Mouse (Mus musculus): ENCODE results near the gene Kcnip2. TPM values are rescaled to one million over a fixed set of nuclear protein-coding genes. Genes with fewer than 3 reads are reported as not detected.
A peak's percentile ranks its signal among the peaks of the same experiment; 100 is the strongest.
"Not testable (repeated sequence)": the region's sequence is repeated elsewhere in the genome, so short reads cannot be mapped to it uniquely, and the experiment has no call there.

Kcnip2 gene
- polyA plus RNA-seq, 1 experiment from 2014 or later, result not detected

DNA sequence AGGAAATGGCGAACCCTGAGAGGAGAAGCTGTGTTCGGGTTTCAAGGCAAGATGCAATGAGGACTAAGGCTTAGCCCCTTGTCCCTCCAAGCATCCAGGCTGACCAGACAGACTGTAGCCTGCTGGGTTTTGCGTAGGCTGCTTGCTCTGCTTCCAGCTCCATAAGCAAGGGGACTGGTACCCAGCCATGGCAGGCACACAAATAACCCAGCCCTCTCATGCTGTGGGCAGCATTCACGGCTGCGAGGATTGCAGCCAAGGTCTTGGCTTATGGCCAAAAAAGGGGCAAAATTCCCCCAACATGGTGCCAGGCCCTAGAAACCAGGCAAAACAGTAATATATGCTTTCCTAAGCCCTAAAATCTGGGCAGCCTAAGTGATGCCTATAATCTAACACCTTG is 6.0 kb upstream of the Kcnip2 start:
- no peaks in the 10 kb centered on the region for H3K79me2 ChIP-seq (ENCODE audit: inconsistent target)
- H3K36me3 ChIP-seq (ENCODE audit: inconsistent target), result no peaks in the 10 kb centered on the region; the same call in 1 of the 2 replicates
- 97% methylated on average over 5 of the region's 5 CpGs for WGBS (ENCODE audit: missing documents)
- no peak overlapping the region for H3K4me3 ChIP-seq (ENCODE audit: inconsistent target)
- no peak overlapping the region for H3K27ac ChIP-seq

- Histone ChIP-seq H3K4me3 (ENCODE audit: inconsistent target) (no peak overlapping the region), H3K79me2 (ENCODE audit: inconsistent target) (no peaks in the 10 kb centered on the region), H3K27ac (no peak overlapping the region), H3K36me3 (ENCODE audit: inconsistent target) (no peaks in the 10 kb centered on the region; the same call in 1 of the 2 replicates)
- WGBS (ENCODE audit: missing documents), result 85% methylated on average over 10 of the region's 11 CpGs
Observed at GRCm38 (mm10) chr19:45817816-45818490, 2.1 kb upstream of the Kcnip2 start.

DNA sequence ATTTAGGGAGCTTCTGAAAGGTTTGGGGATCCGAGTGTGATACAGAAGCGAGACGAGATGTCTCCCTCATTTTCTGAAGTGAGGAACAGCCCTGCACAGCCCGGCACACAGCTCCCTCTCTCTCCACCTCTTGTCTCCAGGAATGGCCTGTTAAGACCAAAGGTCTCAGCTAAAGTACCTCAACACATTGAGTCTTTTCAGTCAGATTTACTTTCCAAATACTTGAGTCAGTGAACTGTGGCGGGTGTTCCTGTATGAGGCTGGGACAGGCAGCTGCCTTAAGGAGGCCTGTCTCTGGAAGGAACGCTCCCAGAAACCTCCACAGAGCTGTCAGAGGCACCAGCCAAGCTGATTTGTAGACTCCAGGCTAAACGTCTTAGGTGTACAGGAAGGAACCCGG is 866 bp upstream of the Kcnip2 start:
- WGBS (ENCODE audit: missing documents), result 87% methylated on average over 8 of the region's 8 CpGs

GRCm38 (mm10) chr19:45815170-45815569 is 691 bp downstream of the Kcnip2 start:
- H3K79me2 ChIP-seq (ENCODE audit: inconsistent target), result no peaks in the 10 kb centered on the region
- H3K4me3 ChIP-seq (ENCODE audit: inconsistent target), result no peak overlapping the region
- H3K27ac ChIP-seq, result no peak overlapping the region
- no peaks in the 10 kb centered on the region; the same call in 1 of the 2 replicates for H3K36me3 ChIP-seq (ENCODE audit: inconsistent target)
- 85% methylated on average over 8 of the region's 10 CpGs for WGBS (ENCODE audit: missing documents)

More for the DNA sequence above, 866 bp upstream of the Kcnip2 start:
- H3K4me3 ChIP-seq (ENCODE audit: inconsistent target), result no peak overlapping the region
- H3K36me3 ChIP-seq (ENCODE audit: inconsistent target), result no peaks in the 10 kb centered on the region; the same call in 1 of the 2 replicates
- no peaks in the 10 kb centered on the region for H3K79me2 ChIP-seq (ENCODE audit: inconsistent target)
- H3K27ac ChIP-seq, result no peak overlapping the region

DNA sequence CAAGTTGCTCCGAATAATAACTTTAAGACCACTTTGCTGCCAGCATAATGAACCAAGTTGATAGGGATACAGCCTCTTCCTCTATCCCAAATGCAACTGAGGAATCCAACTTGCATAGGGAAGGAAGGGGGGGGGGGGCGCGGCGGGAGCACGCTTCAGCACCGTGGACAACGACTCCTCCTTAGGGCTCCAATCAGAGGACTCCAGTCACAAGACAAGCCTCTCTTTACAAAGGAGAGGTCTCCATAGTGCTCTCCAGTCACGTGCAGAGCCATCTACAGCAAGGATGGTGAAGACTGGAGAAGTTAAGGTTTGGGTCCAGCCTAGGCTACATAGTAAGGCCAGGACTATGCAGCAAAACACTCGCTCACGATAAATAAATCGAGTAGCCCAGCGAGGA is 2.1 kb downstream of the Kcnip2 start:
- H3K36me3 ChIP-seq (ENCODE audit: inconsistent target), result no peaks in the 10 kb centered on the region; the same call in 1 of the 2 replicates
- WGBS (ENCODE audit: missing documents), result 37% methylated on average over 11 of the region's 12 CpGs
- H3K4me3 ChIP-seq (ENCODE audit: inconsistent target), result no peak overlapping the region
- H3K27ac ChIP-seq, result no peak overlapping the region
- H3K79me2 ChIP-seq (ENCODE audit: inconsistent target), result no peaks in the 10 kb centered on the region

GRCm38 (mm10) chr19:45813263-45813662 is 2.6 kb downstream of the Kcnip2 start:
- H3K79me2 ChIP-seq (ENCODE audit: inconsistent target), result no peaks in the 10 kb centered on the region
- 7% methylated on average over 11 of the region's 11 CpGs for WGBS (ENCODE audit: missing documents)
- no peaks in the 10 kb centered on the region for H3K36me3 ChIP-seq (ENCODE audit: inconsistent target)
- no peak overlapping the region for H3K27ac ChIP-seq
- H3K4me3 ChIP-seq (ENCODE audit: inconsistent target), result no peak overlapping the region

DNA sequence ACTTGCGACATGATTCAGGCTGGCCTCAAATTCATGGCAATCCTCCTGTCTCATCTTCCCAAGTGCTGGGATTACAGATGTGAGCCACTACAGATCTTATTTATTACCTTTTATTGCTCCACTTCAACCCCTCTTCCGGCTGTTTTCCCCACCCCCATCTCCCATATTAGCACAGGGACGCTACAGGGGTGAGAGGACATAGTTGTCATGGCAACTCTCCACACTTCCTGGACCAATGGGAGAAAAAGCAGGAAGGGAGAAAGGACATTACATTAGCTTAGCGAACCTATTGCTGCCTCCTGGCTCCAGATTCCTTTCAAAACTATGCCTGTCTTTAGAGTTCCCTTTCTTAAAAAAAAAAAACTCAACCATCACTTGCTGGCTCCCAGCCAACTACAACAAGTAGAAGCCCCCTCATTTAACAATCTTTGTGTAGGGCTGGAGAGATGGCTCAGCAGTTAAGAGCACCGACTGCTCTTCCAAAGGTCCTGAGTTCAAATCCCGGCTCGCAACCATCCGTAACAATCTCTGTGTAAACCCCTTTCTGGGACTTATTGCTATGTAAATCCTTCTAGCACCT is 3.1 kb downstream of the Kcnip2 start:
- Histone ChIP-seq H3K27ac (no peak overlapping the region), H3K36me3 (ENCODE audit: inconsistent target) (no peaks in the 10 kb centered on the region), H3K79me2 (ENCODE audit: inconsistent target) (no peaks in the 10 kb centered on the region), H3K4me3 (ENCODE audit: inconsistent target) (peak overlapping the region; percentile 26)
- 19% methylated on average over 7 of the region's 8 CpGs for WGBS (ENCODE audit: missing documents)

- Histone ChIP-seq H3K36me3 (ENCODE audit: inconsistent target) (no peaks in the 10 kb centered on the region), H3K79me2 (ENCODE audit: inconsistent target) (no peaks in the 10 kb centered on the region), H3K27ac (no peak overlapping the region), H3K4me3 (ENCODE audit: inconsistent target) (peak overlapping the region; percentile 26)
- under 1% methylated on average over 16 of the region's 16 CpGs for WGBS (ENCODE audit: missing documents)
Observed at GRCm38 (mm10) chr19:45812115-45812514, 3.7 kb downstream of the Kcnip2 start.

GRCm38 (mm10) chr19:45811028-45811674 is 4.7 kb downstream of the Kcnip2 start:
- no peak overlapping the region for H3K27ac ChIP-seq
- no peaks in the 10 kb centered on the region for H3K79me2 ChIP-seq (ENCODE audit: inconsistent target)
- no peaks in the 10 kb centered on the region for H3K36me3 ChIP-seq (ENCODE audit: inconsistent target)
- no peak overlapping the region for H3K4me3 ChIP-seq (ENCODE audit: inconsistent target)
- WGBS (ENCODE audit: missing documents), result 86% methylated on average over 12 of the region's 12 CpGs

- WGBS (ENCODE audit: missing documents), result 73% methylated on average over 4 of the region's 4 CpGs
- H3K36me3 ChIP-seq (ENCODE audit: inconsistent target), result no peaks in the 10 kb centered on the region
- H3K79me2 ChIP-seq (ENCODE audit: inconsistent target), result no peaks in the 10 kb centered on the region
- H3K4me3 ChIP-seq (ENCODE audit: inconsistent target), result no peak overlapping the region
- H3K27ac ChIP-seq, result no peak overlapping the region
Observed at GRCm38 (mm10) chr19:45807732-45808131, 8.1 kb downstream of the Kcnip2 start.

DNA sequence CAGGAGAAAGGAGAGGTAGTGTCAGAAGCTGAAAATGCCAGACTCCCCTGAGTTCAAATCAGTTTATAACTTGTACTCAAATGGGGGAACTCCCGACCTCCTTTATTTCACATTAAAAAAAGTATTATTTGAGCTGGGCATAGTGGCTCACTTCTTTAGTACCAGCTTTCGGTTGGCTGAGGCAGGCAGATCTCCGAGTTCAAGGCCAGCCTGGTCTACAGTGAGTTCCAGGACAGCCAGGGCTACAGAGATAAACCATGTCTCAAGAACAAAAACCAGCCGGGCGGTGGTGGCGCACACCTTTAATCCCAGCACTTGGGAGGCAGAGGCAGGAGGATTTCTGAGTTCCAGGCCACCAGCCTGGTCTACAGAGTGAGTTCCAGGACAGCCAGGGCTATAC is 10.0 kb downstream of the Kcnip2 start:
- 91% methylated on average over 6 of the region's 6 CpGs for WGBS (ENCODE audit: missing documents)
- not testable (repeated sequence) for H3K27ac ChIP-seq; H3K36me3 ChIP-seq (ENCODE audit: inconsistent target); H3K4me3 ChIP-seq (ENCODE audit: inconsistent target); H3K79me2 ChIP-seq (ENCODE audit: inconsistent target)

DNA sequence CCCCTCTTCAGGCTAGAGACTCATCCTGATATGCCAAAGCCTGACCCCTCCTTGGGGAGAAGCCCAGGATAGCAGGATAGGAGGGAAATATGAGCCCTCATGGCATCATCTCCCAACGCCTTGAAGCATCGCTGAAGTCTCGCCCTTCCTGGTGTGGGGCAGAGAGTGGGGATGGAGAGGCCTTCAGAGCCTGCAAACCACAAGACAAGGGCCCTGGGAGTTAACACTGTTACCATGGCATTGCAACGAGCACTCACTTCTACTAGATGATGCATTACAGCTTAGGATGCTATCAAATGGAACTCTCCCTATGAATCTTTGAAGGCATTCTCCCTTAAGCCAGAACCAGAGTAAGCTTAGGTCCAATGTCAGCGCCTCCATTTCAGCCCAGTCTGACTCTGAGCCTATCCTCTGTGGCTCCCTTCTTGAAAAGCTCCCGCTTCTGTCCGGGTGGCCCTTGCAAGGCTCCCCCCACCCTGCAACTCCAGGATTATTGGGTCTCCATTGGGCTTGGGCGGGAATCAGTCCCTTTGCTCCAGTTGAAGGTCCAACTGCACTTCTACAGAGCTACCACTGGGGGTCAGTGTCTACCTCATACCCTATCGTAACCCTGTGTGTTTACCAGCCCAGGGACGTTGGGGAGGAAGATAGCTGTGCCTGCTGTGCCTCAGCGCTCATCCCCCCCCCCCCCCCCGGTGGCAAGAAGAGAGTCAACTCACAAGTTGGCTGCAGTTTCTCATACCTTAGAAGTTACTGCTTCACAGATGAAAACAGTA is 11.1 kb downstream of the Kcnip2 start:
- Histone ChIP-seq H3K4me3 (ENCODE audit: inconsistent target) (no peak overlapping the region), H3K79me2 (ENCODE audit: inconsistent target) (no peaks in the 10 kb centered on the region), H3K27ac (no peak overlapping the region), H3K36me3 (ENCODE audit: inconsistent target) (no peaks in the 10 kb centered on the region)
- 35% methylated on average over 12 of the region's 12 CpGs for WGBS (ENCODE audit: missing documents)

- no peak overlapping the region for H3K4me3 ChIP-seq (ENCODE audit: inconsistent target)
- no peaks in the 10 kb centered on the region for H3K79me2 ChIP-seq (ENCODE audit: inconsistent target)
- WGBS (ENCODE audit: missing documents), result 29% methylated on average over 4 of the region's 4 CpGs
- no peaks in the 10 kb centered on the region for H3K36me3 ChIP-seq (ENCODE audit: inconsistent target)
- no peak overlapping the region for H3K27ac ChIP-seq
Observed at GRCm38 (mm10) chr19:45803408-45803807, 12.5 kb downstream of the Kcnip2 start.

- Histone ChIP-seq H3K27ac (no peak overlapping the region), H3K4me3 (ENCODE audit: inconsistent target) (no peak overlapping the region)
- 82% methylated on average over 4 of the region's 4 CpGs for WGBS (ENCODE audit: missing documents)
Observed at GRCm38 (mm10) chr19:45802702-45803101, 13.2 kb downstream of the Kcnip2 start.

More at GRCm38 (mm10) chr19:45802702-45803101, 13.2 kb downstream of the Kcnip2 start:
- Histone ChIP-seq H3K79me2 (ENCODE audit: inconsistent target) (no peaks in the 10 kb centered on the region), H3K36me3 (ENCODE audit: inconsistent target) (no peaks in the 10 kb centered on the region)

All from macrophage (primary cell).